Mouse (Mus musculus): Measurements from ENCODE around the gene Ccdc191.

- TF ChIP-seq POLR2AphosphoS2 (IDR thresholded peaks at IDR 0.05; ENCODE audit: low read depth, low read length) (no peak), MXI1 (IDR thresholded peaks at IDR 0.05; ENCODE audit: low read depth, low read length) (no peak)
Observed at GRCm38 (mm10) chr16:43999541-43999940, 109.9 kb downstream of the Ccdc191 start.

All from CH12.LX (cell line).